Mouse (Mus musculus): Measurements from ENCODE around the gene Samd1. TPM values are rescaled to one million over a fixed set of nuclear protein-coding genes. Genes with fewer than 3 reads are reported as not detected.

The Samd1 gene
- 88.0 and 93.8 TPM in 2 replicates for total RNA-seq (2014; fragmentation: Nextera tagmentation)
- 64.1 and 80.8 TPM in 2 replicates for total RNA-seq (2017)
- polyA plus RNA-seq (2012) = 246 and 262 TPM in 2 replicates

- DNase-seq (ENCODE audit: low spot score) = peak; percentile 61
Observed at GRCm38 (mm10) chr8:83997511-83998141, at the start of gene Samd1. TSS of gene Samd1 (plus strand) at chr8:83997672.

DNA sequence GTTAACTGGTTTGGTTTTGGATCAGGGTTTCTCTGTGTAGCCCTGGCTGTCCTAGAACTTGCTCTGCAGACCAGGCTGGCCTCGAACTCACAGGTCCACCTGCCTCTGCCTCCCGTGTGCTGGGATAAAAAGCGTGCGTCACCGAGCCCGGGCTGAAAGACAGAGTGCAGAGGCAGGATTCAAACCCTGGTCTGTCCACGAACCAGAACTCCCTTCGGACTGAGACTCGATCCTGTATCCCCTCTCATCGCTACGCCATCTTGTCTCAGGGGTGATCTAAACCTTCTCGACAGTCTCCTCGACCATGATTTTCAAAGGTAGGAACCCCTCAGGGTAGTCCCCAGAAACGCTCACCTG lies 42.7 kb upstream of the Samd1 start:
- Histone ChIP-seq H3K9me3 (replicated peaks) (no peaks in the 10 kb centered on the region), H3K27me3 (ENCODE audit: insufficient read depth, low read length) (0 out of 2 replicates have a peak, but pooled peaks cover 3% of the 10 kb centered on the region), H3K4me3 (ENCODE audit: low read depth, low read length) (peak overlapping the region; percentile 76), H3K36me3 (replicated peaks) (peaks cover 20% of the 10 kb centered on the region), H3K4me1 (ENCODE audit: insufficient read depth, low read depth, low read length) (peaks cover 26% of the 10 kb centered on the region)
- DNase-seq (ENCODE audit: low spot score) (no peak), ATAC-seq (ENCODE audit: extremely low read depth, insufficient number of reproducible peaks, low FRiP score, poor library complexity, severe bottlenecking) (no peak)
- TF ChIP-seq POLR2AphosphoS5 (IDR thresholded peaks at IDR 0.05; ENCODE audit: insufficient replicate concordance, low read depth, low read length) = no peak
- no peak for TF ChIP-seq GATA2 (IDR thresholded peaks at IDR 0.05; ENCODE audit: borderline replicate concordance, low read depth, low read length)
- no peak for TF ChIP-seq CTCF (IDR thresholded peaks at IDR 0.05; ENCODE audit: low read depth, low read length)
- no peak for TF ChIP-seq TAL1 (conservative IDR thresholded peaks at IDR 0.05; ENCODE audit: low read depth, low read length)
- no peak for TF ChIP-seq GATA1 (IDR thresholded peaks at IDR 0.05; ENCODE audit: borderline replicate concordance, low read length)

More at GRCm38 (mm10) chr8:83997511-83998141, at the start of gene Samd1:
- no peak for ATAC-seq (ENCODE audit: extremely low read depth, insufficient number of reproducible peaks, low FRiP score, poor library complexity, severe bottlenecking)
- H3K36me3 ChIP-seq (replicated peaks) = peaks cover 66% of the 10 kb centered on the region
- TF ChIP-seq TAL1 (conservative IDR thresholded peaks at IDR 0.05; ENCODE audit: low read depth, low read length) (no peak), GATA1 (IDR thresholded peaks at IDR 0.05; ENCODE audit: borderline replicate concordance, low read length) (no peak), CTCF (IDR thresholded peaks at IDR 0.05; ENCODE audit: low read depth, low read length) (no peak), GATA2 (IDR thresholded peaks at IDR 0.05; ENCODE audit: borderline replicate concordance, low read depth, low read length) (no peak), POLR2AphosphoS5 (IDR thresholded peaks at IDR 0.05; ENCODE audit: insufficient replicate concordance, low read depth, low read length) (no peak)
- H3K9me3 ChIP-seq (replicated peaks) = peaks cover 2% of the 10 kb centered on the region; the same call in 1 of the 2 replicates
- H3K4me1 ChIP-seq (ENCODE audit: insufficient read depth, low read depth, low read length) = peaks cover 54% of the 10 kb centered on the region
- H3K27me3 ChIP-seq (ENCODE audit: insufficient read depth, low read length) = no peaks in the 10 kb centered on the region
- peak within 1 kb of the TSS; percentile 90 for H3K4me3 ChIP-seq (ENCODE audit: low read depth, low read length)

DNA sequence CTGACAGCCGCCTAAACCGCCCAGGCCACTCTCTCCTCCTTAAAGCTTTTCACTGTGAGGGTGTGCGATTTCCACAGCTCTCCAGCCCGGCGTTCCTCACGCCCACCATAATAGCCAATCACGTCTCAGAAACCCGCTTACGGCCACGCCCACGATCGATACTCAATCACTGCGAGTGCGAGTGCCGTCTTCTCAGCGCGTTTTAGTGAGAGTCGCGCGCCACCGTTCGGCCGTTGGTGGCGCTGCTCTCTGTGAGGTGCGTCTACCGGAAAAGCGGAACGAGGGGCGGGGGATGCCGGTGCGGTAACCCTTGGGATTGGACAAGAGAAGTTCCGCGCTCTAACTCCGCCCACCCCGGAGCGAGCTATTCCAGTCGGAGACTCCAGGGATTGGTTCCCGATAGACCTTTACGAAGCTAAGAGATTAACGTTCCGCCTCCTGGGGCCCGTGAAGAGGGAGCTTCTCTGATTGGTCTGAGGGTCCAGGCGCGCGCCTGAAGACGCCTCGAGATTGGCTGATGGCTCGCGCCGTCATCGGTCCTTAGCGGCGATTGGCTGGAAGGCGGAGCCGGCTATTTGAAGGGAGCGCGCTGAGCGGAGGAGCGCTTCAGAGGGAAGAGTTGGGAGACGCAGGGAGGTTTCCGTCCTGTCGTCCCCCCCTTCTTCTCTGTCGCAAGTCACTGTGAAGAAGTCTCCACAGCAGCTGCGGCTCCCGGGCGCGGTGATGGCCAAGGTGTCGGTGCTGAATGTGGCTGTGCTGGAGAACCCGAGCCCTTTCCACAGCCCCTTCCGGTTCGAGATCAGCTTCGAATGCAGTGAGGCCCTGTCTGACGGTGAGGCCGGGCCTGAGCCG lies 42.1 kb upstream of the Samd1 start, which contains the start of the genes Gm10644 and Asf1b:
TSS of gene Gm10644 (minus strand) at position 100 of the 852 bp plus-strand sequence.
TSS of gene Asf1b (plus strand) at position 402 of the 852 bp plus-strand sequence.
- ATAC-seq (ENCODE audit: extremely low read depth, insufficient number of reproducible peaks, low FRiP score, poor library complexity, severe bottlenecking) (peak; percentile 95), DNase-seq (ENCODE audit: low spot score) (peak; percentile 99)
- H3K27me3 ChIP-seq (ENCODE audit: insufficient read depth, low read length) = 0 out of 2 replicates have a peak, but pooled peaks cover 3% of the 10 kb centered on the region
- peaks cover 26% of the 10 kb centered on the region for H3K4me1 ChIP-seq (ENCODE audit: insufficient read depth, low read depth, low read length)
- no peak for TF ChIP-seq GATA1 (IDR thresholded peaks at IDR 0.05; ENCODE audit: borderline replicate concordance, low read length)
- no peak for TF ChIP-seq POLR2AphosphoS5 (IDR thresholded peaks at IDR 0.05; ENCODE audit: insufficient replicate concordance, low read depth, low read length)
- TF ChIP-seq TAL1 (conservative IDR thresholded peaks at IDR 0.05; ENCODE audit: low read depth, low read length) = no peak
- TF ChIP-seq CTCF (IDR thresholded peaks at IDR 0.05; ENCODE audit: low read depth, low read length) = no peak
- no peak for TF ChIP-seq GATA2 (IDR thresholded peaks at IDR 0.05; ENCODE audit: borderline replicate concordance, low read depth, low read length)
- H3K36me3 ChIP-seq (replicated peaks) = peaks cover 24% of the 10 kb centered on the region
- no peaks in the 10 kb centered on the region for H3K9me3 ChIP-seq (replicated peaks)
- peak within 1 kb of the TSS; percentile 76 for H3K4me3 ChIP-seq (ENCODE audit: low read depth, low read length)

DNA sequence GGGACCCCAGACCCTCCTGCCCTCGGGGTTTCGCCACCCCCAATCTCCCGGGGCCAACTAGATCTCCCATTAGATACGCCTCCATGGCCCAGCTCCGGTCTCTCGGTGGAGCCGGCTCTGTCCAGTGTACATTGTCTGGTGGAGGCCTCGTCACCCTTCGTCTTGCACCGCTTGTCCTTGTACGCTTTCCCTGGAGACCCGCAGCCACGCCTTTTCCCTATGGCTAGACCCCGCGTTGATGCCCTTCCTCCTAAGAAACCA lies 41.6 kb upstream of the Samd1 start:
- peaks cover 26% of the 10 kb centered on the region for H3K4me1 ChIP-seq (ENCODE audit: insufficient read depth, low read depth, low read length)
- H3K4me3 ChIP-seq (ENCODE audit: low read depth, low read length) = peak overlapping the region; percentile 76
- ATAC-seq (ENCODE audit: extremely low read depth, insufficient number of reproducible peaks, low FRiP score, poor library complexity, severe bottlenecking) = no peak
- TF ChIP-seq GATA1 (IDR thresholded peaks at IDR 0.05; ENCODE audit: borderline replicate concordance, low read length) = no peak
- no peak for TF ChIP-seq POLR2AphosphoS5 (IDR thresholded peaks at IDR 0.05; ENCODE audit: insufficient replicate concordance, low read depth, low read length)
- TF ChIP-seq TAL1 (conservative IDR thresholded peaks at IDR 0.05; ENCODE audit: low read depth, low read length) = no peak
- TF ChIP-seq GATA2 (IDR thresholded peaks at IDR 0.05; ENCODE audit: borderline replicate concordance, low read depth, low read length) = no peak
- no peak for TF ChIP-seq CTCF (IDR thresholded peaks at IDR 0.05; ENCODE audit: low read depth, low read length)
- DNase-seq (ENCODE audit: low spot score) = no peak
- H3K36me3 ChIP-seq (replicated peaks) = peaks cover 28% of the 10 kb centered on the region
- H3K27me3 ChIP-seq (ENCODE audit: insufficient read depth, low read length) = 0 out of 2 replicates have a peak, but pooled peaks cover 3% of the 10 kb centered on the region
- H3K9me3 ChIP-seq (replicated peaks) = no peaks in the 10 kb centered on the region

GRCm38 (mm10) chr8:83956789-83957188 lies 40.7 kb upstream of the Samd1 start:
- Histone ChIP-seq H3K36me3 (replicated peaks) (peaks cover 37% of the 10 kb centered on the region), H3K27me3 (ENCODE audit: insufficient read depth, low read length) (no peaks in the 10 kb centered on the region), H3K4me3 (ENCODE audit: low read depth, low read length) (peak overlapping the region; percentile 76; the same call in 1 of the 2 replicates), H3K9me3 (replicated peaks) (no peaks in the 10 kb centered on the region), H3K4me1 (ENCODE audit: insufficient read depth, low read depth, low read length) (peaks cover 31% of the 10 kb centered on the region)
- ATAC-seq (ENCODE audit: extremely low read depth, insufficient number of reproducible peaks, low FRiP score, poor library complexity, severe bottlenecking) (no peak), DNase-seq (ENCODE audit: low spot score) (peak; percentile 49)
- TF ChIP-seq POLR2AphosphoS5 (IDR thresholded peaks at IDR 0.05; ENCODE audit: insufficient replicate concordance, low read depth, low read length) (no peak), GATA1 (IDR thresholded peaks at IDR 0.05; ENCODE audit: borderline replicate concordance, low read length) (no peak), GATA2 (IDR thresholded peaks at IDR 0.05; ENCODE audit: borderline replicate concordance, low read depth, low read length) (no peak), CTCF (IDR thresholded peaks at IDR 0.05; ENCODE audit: low read depth, low read length) (no peak), TAL1 (conservative IDR thresholded peaks at IDR 0.05; ENCODE audit: low read depth, low read length) (no peak)
